Mouse (Mus musculus) kidney, postnatal 0 days (tissue): Measurements from ENCODE around the gene Vtcn1. TPM values are rescaled to one million over a fixed set of nuclear protein-coding genes. Genes with fewer than 3 reads are reported as not detected.

ENCODE experiments used
- ATAC-seq: fragments of 200-750 bp; cut with Nextera tagmentation; replicated peaks from 2 replicates; pipeline ENCODE4 v1.8.0; 2017; ENCODE audit warnings: low read depth, moderate number of reproducible peaks, moderate TSS enrichment, moderate library complexity; ENCODE audit not compliant: low FRiP score
- DNase-seq: peaks from one replicate; pipeline ENCODE4 v3.0.0-alpha.2; 2016; ENCODE audit warnings: low spot score
- H3K27ac ChIP-seq: fragments of 300-500 bp; sonication (generic); 2 replicates; pipeline ENCODE4 v1.5.1; 2014; ENCODE audit warnings: mild to moderate bottlenecking
- H3K27me3 ChIP-seq: fragments of 300-500 bp; sonication (generic); 2 replicates; pipeline ENCODE4 v1.6.1; 2014; ENCODE audit warnings: low read length, mixed read lengths; ENCODE audit not compliant: insufficient read depth
- H3K36me3 ChIP-seq: fragments of 300-500 bp; sonication (generic); 2 replicates; pipeline ENCODE4 v1.6.1; 2014; ENCODE audit warnings: low read length, mixed read lengths; ENCODE audit not compliant: insufficient read depth
- H3K4me1 ChIP-seq: fragments of 300-500 bp; sonication (generic); replicated peaks from 2 replicates; pipeline ENCODE4 v1.6.1; 2014; ENCODE audit warnings: antibody characterized with exemption, low read length, mixed read lengths; ENCODE audit not compliant: insufficient read depth
- H3K4me2 ChIP-seq: fragments of 300-500 bp; sonication (generic); 2 replicates; pipeline ENCODE4 v1.6.1; 2014; ENCODE audit warnings: mild to moderate bottlenecking, low read length, moderate library complexity, mixed read lengths
- H3K4me3 ChIP-seq: fragments of 300-500 bp; sonication (generic); replicated peaks from 2 replicates; pipeline ENCODE4 v1.5.1; 2014; ENCODE audit warnings: low read depth, low read length
- H3K9ac ChIP-seq: fragments of 300-500 bp; sonication (generic); 2 replicates; pipeline ENCODE4 v1.6.1; 2014; ENCODE audit warnings: low read depth, low read length
- H3K9me3 ChIP-seq: fragments of 300-500 bp; sonication (generic); replicated peaks from 2 replicates; pipeline ENCODE4 v1.6.1; 2016; ENCODE audit warnings: low read length, inconsistent platforms, mixed read lengths
- CTCF ChIP-seq: IDR thresholded peaks from 2 replicates; pipeline ENCODE4 v1.5.1; 2016; ENCODE audit warnings: antibody characterized with exemption, low read depth, mild to moderate bottlenecking, moderate library complexity
- whole genome bisulfite sequencing: fragments of 180-500 bp; shearing (Covaris S2); extraction: QIAGEN DNeasy Blood & Tissue Kit; methylation state at CpG from one replicate; pipeline ENCODE4 v1.1.7; 2014; 5-methylcytosine and 5-hydroxymethylcytosine counted together
- polyA plus RNA-seq: library from polyadenylated mRNA; unstranded; fragments of >200 nt; fragmentation: Nextera tagmentation; extraction: Ambion mirVana; gene quantifications from 2 replicates; pipeline ENCODE4 v1.2.1, GENCODE M21; 2015

Vtcn1 gene
- polyA plus RNA-seq, 1 experiment from 2014 or later, result 0.55 TPM

GRCm38 (mm10) chr3:100861307-100862303, 36.3 kb downstream of the Vtcn1 start:
- 71% methylated on average over 23 of the region's 23 CpGs for WGBS
- H3K27me3 ChIP-seq, result no peaks in the 10 kb centered on the region
- no peak overlapping the region for H3K27ac ChIP-seq
- no peak overlapping the region for H3K9ac ChIP-seq
- no peaks in the 10 kb centered on the region for H3K36me3 ChIP-seq
- ATAC-seq, result no peak
- DNase-seq, result no peak
- no peak overlapping the region for H3K4me3 ChIP-seq
- no peaks in the 10 kb centered on the region for H3K4me1 ChIP-seq
- TF ChIP-seq CTCF, result no peak
- no peak overlapping the region for H3K4me2 ChIP-seq
- H3K9me3 ChIP-seq, result no peaks in the 10 kb centered on the region

- Histone ChIP-seq H3K27ac (no peak overlapping the region), H3K4me3 (no peak overlapping the region), H3K4me2 (no peak overlapping the region), H3K4me1 (no peaks in the 10 kb centered on the region), H3K9me3 (no peaks in the 10 kb centered on the region), H3K27me3 (no peaks in the 10 kb centered on the region), H3K9ac (no peak overlapping the region), H3K36me3 (no peaks in the 10 kb centered on the region)
- TF ChIP-seq CTCF, result no peak
- no peak for DNase-seq
- WGBS, result 88% methylated on average over 5 of the region's 5 CpGs
- ATAC-seq, result no peak
Measured at GRCm38 (mm10) chr3:100866946-100867345, 41.7 kb downstream of the Vtcn1 start.

DNA sequence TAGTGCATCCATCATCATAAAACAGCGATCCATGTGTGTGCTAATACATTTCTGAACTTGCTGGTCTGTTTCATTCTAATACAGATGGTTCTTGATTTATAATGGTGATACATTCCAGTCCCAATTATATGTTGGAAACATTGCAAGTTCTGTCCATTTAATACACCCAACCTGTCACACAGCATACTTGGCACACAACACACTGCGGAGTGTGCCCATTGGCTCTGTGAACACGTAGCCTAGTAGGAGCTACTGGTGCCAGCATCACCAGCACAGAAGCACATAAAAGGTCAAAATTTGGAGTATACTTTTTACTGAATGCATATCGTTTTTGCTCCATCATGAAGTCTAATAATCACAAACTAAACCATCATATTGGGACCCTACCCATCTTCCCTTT, 51.8 kb downstream of the Vtcn1 start:
- no peak for DNase-seq

DNA sequence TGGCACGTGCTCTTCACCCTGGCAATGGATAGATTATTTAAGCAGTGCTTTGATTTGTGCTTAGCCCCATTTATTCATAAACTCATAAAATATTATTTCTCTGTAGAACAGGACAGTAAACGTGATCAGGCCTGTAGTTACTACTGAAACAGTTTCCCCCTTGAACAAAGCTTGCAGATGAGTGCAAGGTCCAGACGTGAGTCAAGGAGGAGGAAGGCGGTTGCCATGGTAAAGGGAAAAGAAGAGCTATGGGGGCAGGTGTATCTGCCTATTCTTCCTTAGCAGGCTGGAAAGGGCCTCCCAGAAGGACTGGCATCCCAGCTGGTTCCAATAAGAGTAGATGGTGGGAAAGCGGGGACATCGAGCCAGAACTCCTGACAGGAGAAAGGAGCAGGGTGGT, 56.1 kb downstream of the Vtcn1 start:
- DNase-seq (no peak), ATAC-seq (no peak)
- Histone ChIP-seq H3K9ac (no peak overlapping the region), H3K4me2 (no peak overlapping the region), H3K27ac (no peak overlapping the region), H3K36me3 (no peaks in the 10 kb centered on the region), H3K4me3 (no peak overlapping the region), H3K4me1 (no peaks in the 10 kb centered on the region), H3K27me3 (no peaks in the 10 kb centered on the region), H3K9me3 (no peaks in the 10 kb centered on the region)
- TF ChIP-seq CTCF, result no peak
- WGBS, result 71% methylated on average over 6 of the region's 6 CpGs

More for the DNA sequence above, 51.8 kb downstream of the Vtcn1 start:
- ATAC-seq, result no peak
- H3K4me3 ChIP-seq, result no peak overlapping the region
- no peak for TF ChIP-seq CTCF
- H3K36me3 ChIP-seq, result no peaks in the 10 kb centered on the region
- H3K9ac ChIP-seq, result no peak overlapping the region
- no peaks in the 10 kb centered on the region for H3K27me3 ChIP-seq
- H3K27ac ChIP-seq, result no peak overlapping the region
- no peaks in the 10 kb centered on the region for H3K9me3 ChIP-seq
- no peaks in the 10 kb centered on the region for H3K4me1 ChIP-seq
- no peak overlapping the region for H3K4me2 ChIP-seq
- 90% methylated on average over 4 of the region's 4 CpGs for WGBS

DNA sequence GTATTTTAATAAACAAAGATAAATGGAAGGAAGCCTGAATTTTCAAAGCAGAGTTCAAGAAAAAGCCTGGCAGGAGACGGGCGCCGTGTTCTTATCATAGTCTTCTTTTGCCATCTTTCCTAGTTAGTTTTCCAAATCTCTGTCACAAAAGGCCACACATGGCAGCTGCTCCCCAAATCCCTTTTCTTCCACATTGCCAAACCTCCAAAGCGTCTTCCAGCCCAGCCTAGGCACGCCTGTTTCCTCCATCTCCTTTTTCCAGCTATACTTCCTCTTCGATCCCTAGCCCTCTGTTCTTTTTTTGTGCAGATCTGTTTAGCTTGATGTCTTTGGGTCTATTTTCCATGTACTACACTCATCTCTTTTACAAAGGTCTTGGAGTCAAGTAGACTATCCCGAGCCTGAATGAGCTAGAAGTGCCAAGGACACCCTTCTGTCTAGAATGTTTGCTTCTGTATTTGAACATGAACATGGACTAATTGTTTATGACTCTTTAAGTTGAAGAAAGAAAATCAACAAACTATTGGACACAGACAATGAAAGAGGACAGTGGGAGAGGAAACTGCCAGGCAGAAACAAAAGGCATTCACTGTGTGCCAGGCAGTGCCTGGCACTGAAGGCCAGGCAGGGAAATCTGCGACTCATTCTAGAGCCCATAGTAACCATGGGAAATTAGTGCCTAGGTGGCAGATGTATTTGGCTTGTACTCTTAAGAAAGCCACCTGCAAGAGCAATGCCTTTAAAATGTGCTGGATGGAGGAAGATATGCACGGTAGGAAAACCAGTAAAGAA, 56.8 kb downstream of the Vtcn1 start:
- no peak for TF ChIP-seq CTCF
- Histone ChIP-seq H3K36me3 (no peaks in the 10 kb centered on the region), H3K9me3 (no peaks in the 10 kb centered on the region), H3K27ac (no peak overlapping the region), H3K4me1 (no peaks in the 10 kb centered on the region), H3K9ac (no peak overlapping the region), H3K4me3 (no peak overlapping the region), H3K4me2 (no peak overlapping the region), H3K27me3 (no peaks in the 10 kb centered on the region)
- ATAC-seq (no peak), DNase-seq (no peak)
- WGBS, result 87% methylated on average over 9 of the region's 9 CpGs

DNA sequence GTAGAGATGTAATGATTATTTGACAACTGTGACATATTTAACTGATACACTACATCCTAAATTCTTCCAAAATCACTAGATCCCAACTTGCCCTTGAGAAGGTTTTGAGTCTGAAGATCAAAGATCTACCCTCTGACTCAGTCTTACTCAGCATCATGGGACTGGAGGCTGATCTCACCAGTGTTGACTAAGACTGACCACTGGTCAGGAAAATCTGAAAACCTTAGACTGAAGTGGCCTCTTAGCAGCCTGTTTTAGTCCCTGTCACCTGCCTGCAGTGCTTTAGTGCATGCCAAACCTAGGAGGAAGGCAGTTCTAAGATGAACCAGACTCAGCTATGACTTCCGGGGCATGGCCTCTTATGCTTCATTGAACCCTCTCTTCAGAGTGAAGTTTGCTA, 64.0 kb downstream of the Vtcn1 start:
- H3K27me3 ChIP-seq, result no peaks in the 10 kb centered on the region
- no peak overlapping the region for H3K4me2 ChIP-seq
- 83% methylated on average over 1 of the region's 1 CpGs for WGBS

More for the DNA sequence above, 64.0 kb downstream of the Vtcn1 start:
- Histone ChIP-seq H3K4me1 (no peaks in the 10 kb centered on the region; the same call in 1 of the 2 replicates), H3K4me3 (no peak overlapping the region), H3K36me3 (no peaks in the 10 kb centered on the region), H3K9ac (no peak overlapping the region), H3K9me3 (no peaks in the 10 kb centered on the region), H3K27ac (no peak overlapping the region)
- DNase-seq (no peak), ATAC-seq (no peak)
- no peak for TF ChIP-seq CTCF
